Mouse (Mus musculus) liver, embryonic 11.5 days (tissue): ENCODE data around the gene Gys1. TPM values are rescaled to one million over a fixed set of nuclear protein-coding genes. Genes with fewer than 3 reads are reported as not detected.

ENCODE experiments used
- ATAC-seq: fragments of 200-750 bp; cut with Nextera tagmentation; replicated peaks from 2 replicates; pipeline ENCODE4 v1.8.0; 2017; ENCODE audit warnings: moderate number of reproducible peaks, mild to moderate bottlenecking, moderate TSS enrichment, moderate library complexity; ENCODE audit not compliant: low FRiP score
- DNase-seq: peaks from one replicate; pipeline ENCODE4 v3.0.0-alpha.2; 2017; ENCODE audit warnings: low spot score
- H3K27ac ChIP-seq: fragments of 300-500 bp; sonication (generic); 2 replicates; pipeline ENCODE4 v1.5.1; 2014; ENCODE audit warnings: mild to moderate bottlenecking, low read depth, low read length, control low read depth
- H3K27me3 ChIP-seq: fragments of 300-500 bp; sonication (generic); replicated peaks from 2 replicates; pipeline ENCODE4 v1.6.1; 2014; ENCODE audit warnings: low read length, mixed read lengths; ENCODE audit not compliant: control insufficient read depth, insufficient read depth
- H3K36me3 ChIP-seq: fragments of 300-500 bp; sonication (generic); 2 replicates; pipeline ENCODE4 v1.6.1; 2014; ENCODE audit warnings: mild to moderate bottlenecking, low read length, moderate library complexity, mixed read lengths; ENCODE audit not compliant: control insufficient read depth, insufficient read depth
- H3K4me1 ChIP-seq: fragments of 300-500 bp; sonication (generic); replicated peaks from 2 replicates; pipeline ENCODE4 v1.6.1; 2014; ENCODE audit warnings: low read length, mixed read lengths; ENCODE audit not compliant: control insufficient read depth, insufficient read depth
- H3K4me2 ChIP-seq: fragments of 300-500 bp; sonication (generic); 2 replicates; pipeline ENCODE4 v1.6.1; 2014; ENCODE audit warnings: mild to moderate bottlenecking, control low read depth, moderate library complexity
- H3K4me3 ChIP-seq: fragments of 300-500 bp; sonication (generic); 2 replicates; pipeline ENCODE4 v1.5.1; 2014; ENCODE audit warnings: low read depth, low read length, control low read depth
- H3K9ac ChIP-seq: fragments of 300-500 bp; sonication (generic); 2 replicates; pipeline ENCODE4 v1.6.1; 2014; ENCODE audit warnings: low read depth, low read length, control low read depth
- H3K9me3 ChIP-seq: fragments of 300-500 bp; sonication (generic); 2 replicates; pipeline ENCODE4 v1.6.1; 2016; ENCODE audit warnings: low read length, inconsistent platforms, mixed read lengths; ENCODE audit not compliant: control insufficient read depth
- WGBS: fragments of 180-500 bp; shearing (Covaris S2); extraction: QIAGEN DNeasy Blood & Tissue Kit; methylation state at CpG from one replicate; pipeline ENCODE4 v1.1.7; 2014; 5-methylcytosine and 5-hydroxymethylcytosine counted together
- polyA plus RNA-seq: library from polyadenylated mRNA; unstranded; fragments of >200 nt; fragmentation: Nextera tagmentation; extraction: Ambion mirVana; gene quantifications from 2 replicates; pipeline ENCODE4 v1.2.1, GENCODE M21; 2014

Gene Gys1
- polyA plus RNA-seq, 1 experiment from 2014 or later, result 23.7 TPM

GRCm38 (mm10) chr7:45405091-45406075 is 29.3 kb upstream of the Gys1 start, which contains the start of gene Kcna7:
Gene Kcna7, plus strand, starts transcription at chr7:45405653.
- 11% methylated on average over 28 of the region's 28 CpGs for WGBS
- Histone ChIP-seq H3K4me2 (peak within 1 kb of the TSS; percentile 68), H3K27me3 (peaks cover 53% of the 10 kb centered on the region), H3K9me3 (no peaks in the 10 kb centered on the region), H3K4me1 (peaks cover 4% of the 10 kb centered on the region; the same call in 1 of the 2 replicates), H3K4me3 (peak within 1 kb of the TSS; percentile 45), H3K9ac (no peak within 1 kb of the TSS; the same call in 1 of the 2 replicates), H3K36me3 (no peaks in the 10 kb centered on the region), H3K27ac (no peak within 1 kb of the TSS)
- ATAC-seq (no peak), DNase-seq (peak; percentile 70)

- no peak for DNase-seq
- no peak overlapping the region for H3K27ac ChIP-seq
- peaks cover 4% of the 10 kb centered on the region; the same call in 1 of the 2 replicates for H3K4me1 ChIP-seq
- WGBS, result 2% methylated on average over 113 of the region's 114 CpGs
- peaks cover 63% of the 10 kb centered on the region for H3K27me3 ChIP-seq
- H3K4me2 ChIP-seq, result peak overlapping the region; percentile 68
- no peaks in the 10 kb centered on the region for H3K9me3 ChIP-seq
- H3K9ac ChIP-seq, result peak overlapping the region; percentile 9; the same call in 1 of the 2 replicates
- peak overlapping the region; percentile 45 for H3K4me3 ChIP-seq
- no peak for ATAC-seq
- H3K36me3 ChIP-seq, result no peaks in the 10 kb centered on the region
Observed at GRCm38 (mm10) chr7:45406157-45407156, 28.2 kb upstream of the Gys1 start.

GRCm38 (mm10) chr7:45407836-45408235 is 26.8 kb upstream of the Gys1 start:
- Histone ChIP-seq H3K4me2 (no peak overlapping the region), H3K27ac (no peak overlapping the region), H3K4me1 (peaks cover 4% of the 10 kb centered on the region; the same call in 1 of the 2 replicates), H3K9me3 (no peaks in the 10 kb centered on the region), H3K27me3 (peaks cover 77% of the 10 kb centered on the region), H3K4me3 (no peak overlapping the region), H3K9ac (no peak overlapping the region), H3K36me3 (no peaks in the 10 kb centered on the region)
- DNase-seq (no peak), ATAC-seq (no peak)
- 73% methylated on average over 10 of the region's 10 CpGs for WGBS

GRCm38 (mm10) chr7:45408351-45408750 is 26.3 kb upstream of the Gys1 start:
- Histone ChIP-seq H3K36me3 (no peaks in the 10 kb centered on the region), H3K9ac (no peak overlapping the region), H3K4me1 (peaks cover 5% of the 10 kb centered on the region; the same call in 1 of the 2 replicates), H3K27ac (no peak overlapping the region), H3K4me2 (no peak overlapping the region), H3K9me3 (no peaks in the 10 kb centered on the region), H3K4me3 (no peak overlapping the region), H3K27me3 (peaks cover 82% of the 10 kb centered on the region)
- 65% methylated on average over 7 of the region's 7 CpGs for WGBS
- DNase-seq (no peak), ATAC-seq (no peak)

GRCm38 (mm10) chr7:45408949-45409348 is 25.7 kb upstream of the Gys1 start:
- Histone ChIP-seq H3K4me3 (no peak overlapping the region), H3K36me3 (no peaks in the 10 kb centered on the region), H3K27ac (no peak overlapping the region), H3K4me1 (peaks cover 11% of the 10 kb centered on the region), H3K27me3 (peaks cover 88% of the 10 kb centered on the region), H3K9me3 (no peaks in the 10 kb centered on the region), H3K4me2 (no peak overlapping the region), H3K9ac (no peak overlapping the region)
- ATAC-seq, result no peak
- 84% methylated on average over 17 of the region's 17 CpGs for WGBS
- DNase-seq, result no peak

- 83% methylated on average over 8 of the region's 8 CpGs for WGBS
- Histone ChIP-seq H3K4me3 (no peak overlapping the region), H3K27ac (no peak overlapping the region), H3K9ac (no peak overlapping the region), H3K36me3 (no peaks in the 10 kb centered on the region), H3K4me2 (no peak overlapping the region), H3K4me1 (peaks cover 12% of the 10 kb centered on the region), H3K27me3 (peaks cover 95% of the 10 kb centered on the region), H3K9me3 (no peaks in the 10 kb centered on the region)
- ATAC-seq (no peak), DNase-seq (no peak)
Observed at GRCm38 (mm10) chr7:45409497-45410163, 25.0 kb upstream of the Gys1 start.

- Histone ChIP-seq H3K27ac (no peak overlapping the region), H3K4me2 (no peak overlapping the region), H3K9ac (no peak overlapping the region), H3K9me3 (no peaks in the 10 kb centered on the region), H3K27me3 (peaks cover 99% of the 10 kb centered on the region), H3K4me1 (peaks cover 11% of the 10 kb centered on the region), H3K36me3 (no peaks in the 10 kb centered on the region), H3K4me3 (no peak overlapping the region)
- DNase-seq, result no peak
- WGBS, result 65% methylated on average over 2 of the region's 2 CpGs
- ATAC-seq, result no peak
Observed at GRCm38 (mm10) chr7:45412421-45412820, 22.2 kb upstream of the Gys1 start.
